ENCODE assay signal across 8 mouse cellular contexts in the genomic region with DNA sequence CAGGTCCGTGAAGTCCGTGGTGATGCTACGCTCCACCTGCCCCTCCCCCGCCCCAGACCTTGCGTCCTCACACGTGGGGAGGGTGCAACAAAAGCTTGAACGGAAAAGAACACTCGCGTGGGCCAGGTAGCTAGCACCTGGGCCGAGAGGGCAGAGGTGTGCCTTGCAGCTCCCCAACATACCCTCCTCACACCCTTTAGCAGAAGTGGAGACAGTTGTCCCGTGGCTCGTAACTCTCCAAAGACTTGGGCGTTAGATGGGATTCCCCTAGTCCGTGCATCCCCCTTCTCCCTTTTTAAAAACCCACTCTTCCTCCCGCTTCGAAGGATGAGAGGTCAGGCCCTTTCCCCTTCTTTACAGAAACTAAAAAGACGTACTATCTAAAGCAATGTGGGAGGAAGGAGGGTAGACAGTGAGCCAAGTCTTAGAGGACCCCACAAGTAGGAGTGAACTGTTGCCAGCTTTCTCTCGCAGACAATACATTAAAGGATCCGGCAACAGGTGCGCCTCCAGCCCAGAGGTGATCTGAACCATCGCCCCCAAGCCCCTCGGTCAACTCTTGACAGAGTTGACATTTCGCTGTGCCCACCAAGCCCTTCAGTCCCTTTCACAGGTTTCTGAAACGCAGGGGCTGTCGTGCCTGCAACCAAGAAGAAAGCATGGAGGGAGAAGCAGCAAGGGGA. TPM values are rescaled to one million over a fixed set of nuclear protein-coding genes. Genes with fewer than 3 reads are reported as not detected.
DNase-seq lines count a peak whose midpoint lies in the region; ATAC-seq and TF ChIP-seq lines count a peak whose summit lies in the region.

No protein-coding gene starts in this region.

- peaks cover 62% of the 10 kb centered on the region for H3K79me2 ChIP-seq in C2C12 (ENCODE audit: control insufficient read depth, insufficient read depth)

- DNase-seq in layer of hippocampus, adult 8-10 months (ENCODE audit: low spot score in 2 of 2): no peak
- DNase-seq in left cerebral cortex, adult 18-20 months (ENCODE audit: low spot score in 2 of 2): no peak

- H3K9me3 ChIP-seq in erythroblast, embryonic 14.5 days (ENCODE audit: control insufficient read depth, low read length): peaks cover 10% of the 10 kb centered on the region
- H3K9me3 ChIP-seq in embryonic facial prominence, embryonic 13.5 days: no peaks in the 10 kb centered on the region
- no peaks in the 10 kb centered on the region for H3K9me3 ChIP-seq in intestine, postnatal 0 days (ENCODE audit: control insufficient read depth)
- no peaks in the 10 kb centered on the region for H3K9me3 ChIP-seq in neural tube, embryonic 12.5 days

- TF ChIP-seq CTCF in C2C12 (IDR thresholded peaks at IDR 0.05; ENCODE audit: control insufficient read depth, insufficient read depth, insufficient read length): no peak
- TF ChIP-seq CTCF in intestine, postnatal 0 days (IDR thresholded peaks at IDR 0.05; ENCODE audit: low read depth): no peak

- peaks cover 63% of the 10 kb centered on the region for H3K27me3 ChIP-seq in erythroblast, embryonic 14.5 days (ENCODE audit: control insufficient read depth)
- no peaks in the 10 kb centered on the region for H3K27me3 ChIP-seq in C2C12 (ENCODE audit: control insufficient read depth, insufficient read depth, insufficient read length)
- H3K27me3 ChIP-seq in embryonic facial prominence, embryonic 13.5 days: peaks cover 39% of the 10 kb centered on the region
- peaks cover 40% of the 10 kb centered on the region for H3K27me3 ChIP-seq in intestine, postnatal 0 days (replicated peaks; ENCODE audit: control insufficient read depth, insufficient read depth, low read length)
- H3K27me3 ChIP-seq in neural tube, embryonic 12.5 days (replicated peaks): peaks cover 42% of the 10 kb centered on the region

- H3K79me3 ChIP-seq in C2C12 (ENCODE audit: low read depth): peaks cover 27% of the 10 kb centered on the region

- ATAC-seq in erythroblast, adult 5-6 weeks (replicated peaks; ENCODE audit: low FRiP score, poor library complexity, severe bottlenecking): no peak
- ATAC-seq in embryonic facial prominence, embryonic 13.5 days (ENCODE audit: insufficient number of reproducible peaks, insufficient read depth, low FRiP score, low TSS enrichment, low read depth): no peak; the same call in 1 of the 2 replicates
- ATAC-seq in intestine, postnatal 0 days: peak; percentile 11
- ATAC-seq in neural tube, embryonic 12.5 days (ENCODE audit: low FRiP score, low read depth): no peak; the same call in 1 of the 2 replicates

- H3K4me2 ChIP-seq in embryonic facial prominence, embryonic 13.5 days: peak overlapping the region; percentile 99
- peak overlapping the region; percentile 100 for H3K4me2 ChIP-seq in intestine, postnatal 0 days (replicated peaks; ENCODE audit: low read depth)
- H3K4me2 ChIP-seq in neural tube, embryonic 12.5 days (replicated peaks): peak overlapping the region; percentile 90

- under 1% methylated on average over 25 of the region's 25 CpGs for WGBS in embryonic facial prominence, embryonic 13.5 days
- 0% methylated on average over 25 of the region's 25 CpGs for WGBS in intestine, postnatal 0 days
- under 1% methylated on average over 25 of the region's 25 CpGs for WGBS in neural tube, embryonic 12.5 days

- H3K36me3 ChIP-seq in erythroblast, embryonic 14.5 days (ENCODE audit: control insufficient read depth): no peaks in the 10 kb centered on the region
- H3K36me3 ChIP-seq in C2C12 (ENCODE audit: control insufficient read depth, insufficient read depth): peaks cover 4% of the 10 kb centered on the region
- H3K36me3 ChIP-seq in embryonic facial prominence, embryonic 13.5 days: no peaks in the 10 kb centered on the region
- H3K36me3 ChIP-seq in intestine, postnatal 0 days (ENCODE audit: control insufficient read depth, insufficient read depth): no peaks in the 10 kb centered on the region
- no peaks in the 10 kb centered on the region for H3K36me3 ChIP-seq in neural tube, embryonic 12.5 days

- H3K4me1 ChIP-seq in erythroblast, embryonic 14.5 days (ENCODE audit: control insufficient read depth): peaks cover 34% of the 10 kb centered on the region
- H3K4me1 ChIP-seq in embryonic facial prominence, embryonic 13.5 days: peaks cover 27% of the 10 kb centered on the region
- peaks cover 7% of the 10 kb centered on the region; the same call in 1 of the 2 replicates for H3K4me1 ChIP-seq in intestine, postnatal 0 days (replicated peaks; ENCODE audit: control insufficient read depth, insufficient read depth, low read length)
- peaks cover 28% of the 10 kb centered on the region for H3K4me1 ChIP-seq in neural tube, embryonic 12.5 days

- H3K9ac ChIP-seq in embryonic facial prominence, embryonic 13.5 days: peak overlapping the region; percentile 77
- H3K9ac ChIP-seq in intestine, postnatal 0 days (ENCODE audit: low read depth, low read length): peak overlapping the region; percentile 53
- peak overlapping the region; percentile 49 for H3K9ac ChIP-seq in neural tube, embryonic 12.5 days

- H3K4me3 ChIP-seq in erythroblast, embryonic 14.5 days (replicated peaks): peak overlapping the region; percentile 76
- H3K4me3 ChIP-seq in C2C12 (ENCODE audit: insufficient read depth, poor library complexity, severe bottlenecking): peak overlapping the region; percentile 51
- peak overlapping the region; percentile 78 for H3K4me3 ChIP-seq in embryonic facial prominence, embryonic 13.5 days
- peak overlapping the region; percentile 74 for H3K4me3 ChIP-seq in intestine, postnatal 0 days (ENCODE audit: low read depth, low read length)
- H3K4me3 ChIP-seq in neural tube, embryonic 12.5 days: peak overlapping the region; percentile 79

- peak overlapping the region; percentile 78 for H3ac ChIP-seq in C2C12 (ENCODE audit: control insufficient read depth, insufficient read length, low read depth)

- H3K27ac ChIP-seq in embryonic facial prominence, embryonic 13.5 days: no peak overlapping the region
- H3K27ac ChIP-seq in intestine, postnatal 0 days (ENCODE audit: low read depth, low read length): no peak overlapping the region
- H3K27ac ChIP-seq in neural tube, embryonic 12.5 days: no peak overlapping the region

TF ChIP-seq in C2C12, 6 proteins besides CTCF, POLR2A, EP300 and RAD21:
- TF ChIP-seq MYOD1 (IDR thresholded peaks at IDR 0.05; ENCODE audit: control insufficient read depth, insufficient read length, low read depth) (no peak), CEBPB (IDR thresholded peaks at IDR 0.05; ENCODE audit: low read depth) (no peak), FOSL1 (IDR thresholded peaks at IDR 0.05; ENCODE audit: insufficient read depth, low read length, poor library complexity, severe bottlenecking) (no peak), USF1 (IDR thresholded peaks at IDR 0.05; ENCODE audit: low read depth) (no peak), MAX (IDR thresholded peaks at IDR 0.05) (no peak), MYOG (IDR thresholded peaks at IDR 0.05; ENCODE audit: control insufficient read depth, extremely low read depth, insufficient read length) (no peak)

RNA-seq across cellular contexts. Expression of gene Nr4a2, which starts 8.5 kb away (rescaled TPM):
- polyA plus RNA-seq in erythroblast, embryonic 14.5 days (2012): 0.03 and 0.05 TPM in 2 replicates
- 1.7 and 2.5 TPM in 2 replicates for total RNA-seq in erythroblast, adult 5-6 weeks (2015; ENCODE audit: low replicate concordance)
- 0.70 and 1.1 TPM in 2 replicates for total RNA-seq in erythroblast, adult 5-6 weeks (2017; ENCODE audit: low replicate concordance)
- 8.0 TPM for polyA plus RNA-seq in C2C12 (2012; fragmentation: generic; extraction: Trizol)
- 11.8 and 12.0 TPM in 2 replicates for polyA plus RNA-seq in embryonic facial prominence, embryonic 13.5 days (2015; fragmentation: Nextera tagmentation; extraction: Ambion mirVana)
- 1.3 and 1.7 TPM in 2 replicates for polyA plus RNA-seq in intestine, postnatal 0 days (2015; fragmentation: Nextera tagmentation; extraction: Ambion mirVana)
- polyA plus RNA-seq in neural tube, embryonic 12.5 days (2016; fragmentation: Nextera tagmentation; extraction: Ambion mirVana): 20.7 and 21.0 TPM in 2 replicates
- 10 to 100 TPM; 42.0 to 77.6 (median 58.6) TPM for total RNA-seq in layer of hippocampus, adult 8-10 months (2022)
- total RNA-seq in left cerebral cortex, adult 18-20 months (2021): 10 to 100 TPM; 38.4 to 71.5 TPM
